Mouse (Mus musculus) cerebellum, adult 18-20 months (tissue): ENCODE measurements at regions not wholly inside any gene's neighbourhood (a gene's known extent, or its start where the extent isn't known, plus 50 kb on each side); places are given as distances from the start of the nearest gene placed in this dataset.

Experiments
- DNase-seq, 2 experiments: peaks; one replicate each; pipeline ENCODE4 v3.0.0; 2021

GRCm38 (mm10) chr11:43952151-43952550, 51.1 kb upstream of the Adra1b start:
- DNase-seq, result no peak

GRCm38 (mm10) chr11:43958241-43958975, 57.4 kb upstream of the Adra1b start:
- DNase-seq, result peak in 1 of 2 experiments; percentile 4

GRCm38 (mm10) chr11:43958976-43959315, 57.9 kb upstream of the Adra1b start:
- DNase-seq, result no peak

- DNase-seq, result no peak
These were observed 59.5 kb upstream of the Adra1b start for GRCm38 (mm10) chr11:43960348-43961105.

GRCm38 (mm10) chr11:43961398-43962070, 60.5 kb upstream of the Adra1b start:
- DNase-seq, result no peak

GRCm38 (mm10) chr11:43967764-43968163, 66.8 kb upstream of the Adra1b start:
- no peak for DNase-seq

GRCm38 (mm10) chr11:43971886-43972285, 70.9 kb upstream of the Adra1b start:
- DNase-seq, result no peak

GRCm38 (mm10) chr11:43976024-43976423, 75.0 kb upstream of the Adra1b start:
- DNase-seq, result no peak

- no peak for DNase-seq
These were observed 78.4 kb upstream of the Adra1b start for GRCm38 (mm10) chr11:43979406-43979805.

GRCm38 (mm10) chr11:43980444-43980843, 79.4 kb upstream of the Adra1b start:
- DNase-seq, result no peak

GRCm38 (mm10) chr11:43989911-43990430, 89.0 kb upstream of the Adra1b start:
- peak in 1 of 2 experiments; percentile 2 for DNase-seq

GRCm38 (mm10) chr11:43992011-43992471, 91.0 kb upstream of the Adra1b start:
- DNase-seq, result no peak

GRCm38 (mm10) chr11:43998046-43998725, 97.2 kb upstream of the Adra1b start:
- DNase-seq, result no peak

GRCm38 (mm10) chr11:44000056-44000455, 99.0 kb upstream of the Adra1b start:
- DNase-seq, result no peak

- DNase-seq, result no peak
These were observed 101.0 kb upstream of the Adra1b start for GRCm38 (mm10) chr11:44001843-44002589.

- DNase-seq, result peak; percentile 55 to 61
These were observed 101.9 kb upstream of the Adra1b start for GRCm38 (mm10) chr11:44002716-44003522.

GRCm38 (mm10) chr11:44007526-44008040, 106.6 kb upstream of the Adra1b start:
- DNase-seq, result no peak

GRCm38 (mm10) chr11:44012314-44012713, 111.3 kb upstream of the Adra1b start:
- no peak for DNase-seq

GRCm38 (mm10) chr11:44013841-44014240, 112.8 kb upstream of the Adra1b start:
- no peak for DNase-seq

- DNase-seq, result peak in 1 of 2 experiments; percentile 12
These were observed 120.6 kb upstream of the Adra1b start for GRCm38 (mm10) chr11:44021638-44022037.

GRCm38 (mm10) chr11:44027046-44027445, 126.0 kb upstream of the Adra1b start:
- DNase-seq, result no peak
